Mouse (Mus musculus) spleen, adult 2 months (tissue): ENCODE results near the gene Arhgap27. TPM values are rescaled to one million over a fixed set of nuclear protein-coding genes. Genes with fewer than 3 reads are reported as not detected.

Source experiments
- DNase-seq, 2 experiments: peaks; one replicate each; pipeline versions ENCODE4 v3.0.0 to v3.0.0-alpha.2; 2012 to 2021; ENCODE audit warnings: low spot score in 2 of 2, low read depth in 1 of 2
- H3K27ac ChIP-seq: fragments of 200-500 bp; 2 replicates; pipeline ENCODE4 v1.5.1; 2012; ENCODE audit warnings: low read length, inconsistent platforms; ENCODE audit not compliant: insufficient read depth
- H3K27me3 ChIP-seq: fragments of 200-500 bp; 2 replicates; pipeline ENCODE4 v1.6.1; 2012; ENCODE audit warnings: mild to moderate bottlenecking, moderate library complexity, low read length, inconsistent platforms; ENCODE audit not compliant: control insufficient read depth, insufficient read depth
- H3K36me3 ChIP-seq: fragments of 200-500 bp; 2 replicates; pipeline ENCODE4 v1.6.1; 2012; ENCODE audit warnings: mild to moderate bottlenecking, low read length, inconsistent platforms; ENCODE audit not compliant: control insufficient read depth, insufficient read depth
- H3K4me1 ChIP-seq: fragments of 200-500 bp; 2 replicates; pipeline ENCODE4 v1.6.1; 2011; ENCODE audit warnings: inconsistent platforms; ENCODE audit not compliant: control insufficient read depth, insufficient read depth, insufficient read length
- H3K4me3 ChIP-seq: fragments of 200-500 bp; 2 replicates; pipeline ENCODE4 v1.5.1; 2011; ENCODE audit warnings: mild to moderate bottlenecking, inconsistent platforms; ENCODE audit not compliant: insufficient read depth, insufficient read length; ENCODE audit errors: extremely low read depth
- CTCF ChIP-seq: fragments of 200-500 bp; IDR thresholded peaks from 2 replicates; pipeline ENCODE4 v1.5.1; 2011; ENCODE audit warnings: mild to moderate bottlenecking, inconsistent platforms; ENCODE audit not compliant: insufficient read depth, insufficient read length, insufficient replicate concordance; ENCODE audit errors: extremely low read depth
- POLR2A ChIP-seq: fragments of 200-500 bp; IDR thresholded peaks from 2 replicates; pipeline ENCODE4 v1.6.1; 2011; ENCODE audit warnings: low read depth, low read length, inconsistent platforms
- WGBS: fragments of 180-500 bp; shearing (Covaris S2); methylation state at CpG from one replicate; pipeline ENCODE4 v1.1.7; 2018; 5-methylcytosine and 5-hydroxymethylcytosine counted together
- polyA plus RNA-seq: library from polyadenylated mRNA; depleted of rRNA; stranded (reverse); fragments of >200 nt; gene quantifications from 2 replicates; pipeline ENCODE4 v1.2.3, GENCODE M21; 2012

Arhgap27 gene
- polyA plus RNA-seq, 1 experiment = 90.0 TPM

DNA sequence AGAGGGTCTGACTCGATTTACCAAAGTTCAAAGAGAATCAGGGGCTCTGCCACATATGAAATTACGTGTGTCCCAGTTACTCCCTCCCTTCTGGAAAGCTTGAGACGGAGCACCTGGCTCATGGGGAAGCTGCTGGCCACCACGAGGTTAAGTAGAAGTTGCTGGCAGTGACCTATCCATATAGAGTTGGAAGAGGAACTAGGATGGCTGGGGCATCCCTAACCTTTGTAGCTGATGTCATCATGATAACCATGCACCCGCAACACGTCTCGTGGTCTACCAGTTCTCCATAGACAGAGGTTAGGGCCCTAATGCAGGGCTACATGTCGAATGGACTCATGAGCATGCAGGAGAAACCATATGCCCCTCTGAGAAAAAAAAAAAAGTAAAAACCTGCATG is 43.3 kb downstream of the Arhgap27 start:
- Histone ChIP-seq H3K27ac (no peak overlapping the region), H3K27me3 (no peaks in the 10 kb centered on the region), H3K4me1 (no peaks in the 10 kb centered on the region), H3K36me3 (no peaks in the 10 kb centered on the region), H3K4me3 (no peak overlapping the region)
- TF ChIP-seq POLR2A (no peak), CTCF (no peak)
- 61% methylated on average over 8 of the region's 8 CpGs for WGBS
- no peak for DNase-seq

GRCm38 (mm10) chr11:103318042-103318441 is 45.5 kb downstream of the Arhgap27 start:
- H3K4me1 ChIP-seq = no peaks in the 10 kb centered on the region
- no peaks in the 10 kb centered on the region for H3K36me3 ChIP-seq
- H3K27ac ChIP-seq = no peak overlapping the region
- DNase-seq = no peak
- no peak overlapping the region for H3K4me3 ChIP-seq
- no peak for TF ChIP-seq POLR2A
- TF ChIP-seq CTCF = no peak
- no peaks in the 10 kb centered on the region for H3K27me3 ChIP-seq
- 65% methylated on average over 1 of the region's 1 CpGs for WGBS

DNA sequence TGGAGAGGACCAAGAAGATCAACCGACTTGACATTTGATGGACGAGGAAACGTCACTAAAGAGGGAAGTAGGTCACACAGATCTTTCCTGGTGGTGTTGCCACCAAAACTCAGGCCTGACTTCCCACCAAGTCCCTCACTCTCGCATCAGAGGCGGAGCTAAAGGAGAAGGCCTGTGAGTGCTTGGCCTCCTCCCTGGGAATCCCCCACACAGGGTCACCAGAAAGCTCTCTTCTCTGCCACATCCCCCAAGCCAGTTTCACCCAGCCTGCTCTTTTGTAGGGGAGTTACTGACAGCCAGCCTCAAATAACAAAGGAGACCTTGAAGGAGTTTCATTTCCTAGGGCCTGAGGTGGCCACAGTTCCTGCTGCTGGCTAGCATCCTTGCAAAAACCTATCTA is 48.1 kb downstream of the Arhgap27 start:
- no peaks in the 10 kb centered on the region for H3K36me3 ChIP-seq
- 47% methylated on average over 5 of the region's 5 CpGs for WGBS
- H3K4me3 ChIP-seq = no peak overlapping the region
- H3K27me3 ChIP-seq = peaks cover 3% of the 10 kb centered on the region; the same call in 1 of the 2 replicates
- TF ChIP-seq POLR2A (no peak), CTCF (no peak)
- no peak for DNase-seq
- H3K27ac ChIP-seq = no peak overlapping the region
- H3K4me1 ChIP-seq = no peaks in the 10 kb centered on the region; the same call in 1 of the 2 replicates

GRCm38 (mm10) chr11:103314736-103315374 is 48.6 kb downstream of the Arhgap27 start:
- no peak overlapping the region for H3K27ac ChIP-seq
- peaks cover 3% of the 10 kb centered on the region; the same call in 1 of the 2 replicates for H3K27me3 ChIP-seq
- 87% methylated on average over 10 of the region's 10 CpGs for WGBS
- H3K4me3 ChIP-seq = no peak overlapping the region
- no peaks in the 10 kb centered on the region; the same call in 1 of the 2 replicates for H3K4me1 ChIP-seq
- TF ChIP-seq CTCF = no peak
- no peak for TF ChIP-seq POLR2A
- DNase-seq = no peak
- no peaks in the 10 kb centered on the region for H3K36me3 ChIP-seq

GRCm38 (mm10) chr11:103313542-103313941 is 50.0 kb downstream of the Arhgap27 start:
- peaks cover 3% of the 10 kb centered on the region; the same call in 1 of the 2 replicates for H3K27me3 ChIP-seq
- no peak for DNase-seq
- no peak for TF ChIP-seq POLR2A
- TF ChIP-seq CTCF = no peak
- H3K27ac ChIP-seq = no peak overlapping the region
- H3K36me3 ChIP-seq = no peaks in the 10 kb centered on the region
- no peak overlapping the region for H3K4me3 ChIP-seq
- H3K4me1 ChIP-seq = no peaks in the 10 kb centered on the region; the same call in 1 of the 2 replicates
- 78% methylated on average over 6 of the region's 6 CpGs for WGBS

GRCm38 (mm10) chr11:103312655-103313255 is 50.7 kb downstream of the Arhgap27 start:
- Histone ChIP-seq H3K27ac (no peak overlapping the region), H3K36me3 (no peaks in the 10 kb centered on the region), H3K4me3 (no peak overlapping the region), H3K4me1 (no peaks in the 10 kb centered on the region; the same call in 1 of the 2 replicates), H3K27me3 (peaks cover 3% of the 10 kb centered on the region; the same call in 1 of the 2 replicates)
- DNase-seq = no peak
- TF ChIP-seq CTCF (no peak), POLR2A (no peak)
- WGBS = 89% methylated on average over 8 of the region's 8 CpGs
